Mouse (Mus musculus): Measurements from ENCODE around the gene Rftn1. TPM values are rescaled to one million over a fixed set of nuclear protein-coding genes. Genes with fewer than 3 reads are reported as not detected.

Gene Rftn1
- total and polyA plus RNA-seq, 3 experiments = 41.5 to 50.5 (median 49.4) TPM

DNA sequence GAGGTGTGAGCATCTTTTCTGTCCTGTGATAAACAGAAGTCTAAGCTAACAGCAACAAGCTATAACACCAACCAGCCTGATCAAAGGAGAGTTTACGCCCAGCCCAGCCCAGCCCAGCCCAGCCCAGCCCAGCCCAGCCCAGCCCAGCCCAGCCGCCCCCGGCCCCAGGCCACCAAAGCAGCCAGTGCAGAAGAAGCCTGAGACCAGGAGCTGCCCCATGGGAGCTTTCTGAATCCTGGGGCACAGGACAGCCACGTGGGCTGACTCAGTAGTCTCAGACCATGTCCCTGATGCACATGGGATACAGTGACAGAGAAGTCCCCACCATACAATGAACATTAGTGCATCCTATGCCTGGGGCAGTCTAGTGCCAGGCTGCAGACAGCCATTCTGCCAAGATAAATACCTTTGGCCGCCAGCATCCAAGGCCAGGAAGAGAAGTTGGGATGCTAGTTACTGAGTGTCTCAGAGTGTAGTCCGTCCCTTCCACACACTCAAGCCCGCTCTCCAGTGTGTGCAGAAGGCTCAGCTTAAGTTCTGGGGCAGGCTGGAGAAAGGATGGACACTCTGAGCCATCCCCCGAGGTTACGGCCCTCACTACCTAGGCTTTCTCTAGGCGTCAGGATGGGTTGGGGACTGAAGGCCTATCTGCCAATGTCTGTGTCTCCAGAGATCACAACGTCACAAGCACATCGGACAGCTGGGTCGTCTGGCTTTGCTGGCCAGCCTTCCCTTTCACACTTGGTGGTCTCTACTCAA is 45.6 kb upstream of the Rftn1 start:
- WGBS = 67% methylated on average over 13 of the region's 13 CpGs

GRCm38 (mm10) chr17:50233956-50234355 is 43.5 kb upstream of the Rftn1 start:
- Histone ChIP-seq H3K4me3 (no peak overlapping the region), H3K79me2 (replicated peaks; ENCODE audit: control insufficient read depth, insufficient read depth, low read length) (no peaks in the 10 kb centered on the region), H3K4me1 (ENCODE audit: control insufficient read depth, insufficient read depth, low read length) (peaks cover 4% of the 10 kb centered on the region), H3K27me3 (ENCODE audit: control insufficient read depth, insufficient read depth, low read length) (no peaks in the 10 kb centered on the region), H3K27ac (no peak overlapping the region), H3K36me3 (ENCODE audit: control insufficient read depth, insufficient read depth, low read length) (no peaks in the 10 kb centered on the region), H3K9ac (ENCODE audit: low read depth, low read length) (no peak overlapping the region)
- DNase-seq = no peak
- intact Hi-C loops (cut with DNase I) = no loop called here
- TF ChIP-seq EP300 (IDR thresholded peaks at IDR 0.05; ENCODE audit: insufficient read depth, low read depth, low read length) (no peak), CTCF (IDR thresholded peaks at IDR 0.05) (no peak), POLR2A (IDR thresholded peaks at IDR 0.05; ENCODE audit: insufficient read depth, low read depth, low read length) (no peak)
- WGBS = 91% methylated on average over 5 of the region's 5 CpGs

More for the DNA sequence above, 45.6 kb upstream of the Rftn1 start:
- no peaks in the 10 kb centered on the region for H3K27me3 ChIP-seq (ENCODE audit: control insufficient read depth, insufficient read depth, low read length)
- H3K4me3 ChIP-seq = no peak overlapping the region
- TF ChIP-seq POLR2A (IDR thresholded peaks at IDR 0.05; ENCODE audit: insufficient read depth, low read depth, low read length) (no peak), EP300 (IDR thresholded peaks at IDR 0.05; ENCODE audit: insufficient read depth, low read depth, low read length) (no peak), CTCF (IDR thresholded peaks at IDR 0.05) (no peak)
- no peaks in the 10 kb centered on the region for H3K79me2 ChIP-seq (replicated peaks; ENCODE audit: control insufficient read depth, insufficient read depth, low read length)
- H3K4me1 ChIP-seq (ENCODE audit: control insufficient read depth, insufficient read depth, low read length) = peaks cover 4% of the 10 kb centered on the region
- DNase-seq = no peak
- no peak overlapping the region for H3K9ac ChIP-seq (ENCODE audit: low read depth, low read length)
- intact Hi-C loops (cut with DNase I) = loop anchor here (2.0 to 5.0 kb wide), 3 partner anchors 41 to 184 kb away; no protein-coding TSS in a partner anchor
- H3K27ac ChIP-seq = no peak overlapping the region; the same call in 1 of the 2 replicates
- no peaks in the 10 kb centered on the region for H3K36me3 ChIP-seq (ENCODE audit: control insufficient read depth, insufficient read depth, low read length)

DNA sequence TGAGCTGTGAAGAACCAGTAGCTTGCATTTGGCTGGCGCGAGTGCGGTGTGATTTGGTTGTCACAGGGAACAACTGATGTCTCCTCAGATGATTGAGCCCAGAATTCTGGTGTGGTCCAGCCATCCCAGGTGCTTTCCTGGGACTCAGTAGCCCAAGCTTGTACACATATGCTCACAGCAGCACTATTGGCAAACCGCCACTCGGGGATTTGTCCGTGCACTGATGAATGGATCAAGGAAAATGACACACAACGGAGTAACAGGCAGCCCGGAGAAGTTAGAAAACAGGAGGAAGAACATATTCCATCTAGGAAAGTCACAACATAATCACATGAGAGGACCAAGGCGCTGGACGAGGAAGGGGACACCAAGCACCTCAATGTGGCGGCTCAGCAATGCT is 42.3 kb upstream of the Rftn1 start:
- Histone ChIP-seq H3K9ac (ENCODE audit: low read depth, low read length) (no peak overlapping the region), H3K27ac (no peak overlapping the region), H3K79me2 (replicated peaks; ENCODE audit: control insufficient read depth, insufficient read depth, low read length) (no peaks in the 10 kb centered on the region), H3K36me3 (ENCODE audit: control insufficient read depth, insufficient read depth, low read length) (no peaks in the 10 kb centered on the region), H3K27me3 (ENCODE audit: control insufficient read depth, insufficient read depth, low read length) (no peaks in the 10 kb centered on the region), H3K4me3 (no peak overlapping the region), H3K4me1 (ENCODE audit: control insufficient read depth, insufficient read depth, low read length) (peaks cover 4% of the 10 kb centered on the region)
- no peak for TF ChIP-seq EP300 (IDR thresholded peaks at IDR 0.05; ENCODE audit: insufficient read depth, low read depth, low read length)
- no peak for TF ChIP-seq CTCF (IDR thresholded peaks at IDR 0.05)
- no peak for TF ChIP-seq POLR2A (IDR thresholded peaks at IDR 0.05; ENCODE audit: insufficient read depth, low read depth, low read length)
- DNase-seq = no peak
- WGBS = 93% methylated on average over 11 of the region's 11 CpGs
- intact Hi-C loops (cut with DNase I) = no loop called here

GRCm38 (mm10) chr17:50231206-50231605 is 40.7 kb upstream of the Rftn1 start:
- TF ChIP-seq CTCF (IDR thresholded peaks at IDR 0.05) = no peak
- TF ChIP-seq EP300 (IDR thresholded peaks at IDR 0.05; ENCODE audit: insufficient read depth, low read depth, low read length) = no peak
- no peak for TF ChIP-seq POLR2A (IDR thresholded peaks at IDR 0.05; ENCODE audit: insufficient read depth, low read depth, low read length)
- H3K79me2 ChIP-seq (replicated peaks; ENCODE audit: control insufficient read depth, insufficient read depth, low read length) = no peaks in the 10 kb centered on the region
- H3K4me3 ChIP-seq = no peak overlapping the region
- H3K27me3 ChIP-seq (ENCODE audit: control insufficient read depth, insufficient read depth, low read length) = no peaks in the 10 kb centered on the region
- 91% methylated on average over 8 of the region's 8 CpGs for WGBS
- DNase-seq = no peak
- no peak overlapping the region for H3K27ac ChIP-seq
- peaks cover 1% of the 10 kb centered on the region for H3K4me1 ChIP-seq (ENCODE audit: control insufficient read depth, insufficient read depth, low read length)
- H3K9ac ChIP-seq (ENCODE audit: low read depth, low read length) = no peak overlapping the region
- H3K36me3 ChIP-seq (ENCODE audit: control insufficient read depth, insufficient read depth, low read length) = no peaks in the 10 kb centered on the region
- intact Hi-C loops (cut with DNase I) = no loop called here

DNA sequence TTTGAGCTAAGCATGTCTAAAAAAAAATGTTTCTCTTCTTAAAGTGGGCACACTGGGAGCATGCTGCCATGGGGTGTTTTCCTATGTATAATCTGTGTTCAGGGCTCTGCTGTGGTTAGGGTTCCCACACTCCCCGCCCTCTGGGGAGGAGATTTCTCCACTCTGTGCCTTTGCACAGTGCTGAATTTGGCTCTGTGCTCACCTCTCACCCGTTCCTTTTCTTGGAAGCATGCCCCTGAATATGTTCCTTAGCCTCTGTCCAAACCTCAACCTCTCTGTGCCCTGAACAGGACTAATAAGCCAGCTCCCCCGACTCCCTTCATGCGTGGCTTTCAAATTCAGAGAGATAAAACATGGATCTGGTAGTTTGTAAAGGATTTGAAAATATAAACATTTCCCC is 39.1 kb upstream of the Rftn1 start:
- H3K4me1 ChIP-seq (ENCODE audit: control insufficient read depth, insufficient read depth, low read length) = peaks cover 3% of the 10 kb centered on the region
- intact Hi-C loops (cut with DNase I) = no loop called here
- H3K79me2 ChIP-seq (replicated peaks; ENCODE audit: control insufficient read depth, insufficient read depth, low read length) = no peaks in the 10 kb centered on the region
- H3K36me3 ChIP-seq (ENCODE audit: control insufficient read depth, insufficient read depth, low read length) = no peaks in the 10 kb centered on the region
- H3K4me3 ChIP-seq = no peak overlapping the region
- DNase-seq = no peak
- 53% methylated on average over 4 of the region's 4 CpGs for WGBS
- TF ChIP-seq EP300 (IDR thresholded peaks at IDR 0.05; ENCODE audit: insufficient read depth, low read depth, low read length) (no peak), POLR2A (IDR thresholded peaks at IDR 0.05; ENCODE audit: insufficient read depth, low read depth, low read length) (no peak)
- no peaks in the 10 kb centered on the region for H3K27me3 ChIP-seq (ENCODE audit: control insufficient read depth, insufficient read depth, low read length)
- no peak overlapping the region for H3K9ac ChIP-seq (ENCODE audit: low read depth, low read length)
- no peak overlapping the region for H3K27ac ChIP-seq

GRCm38 (mm10) chr17:50227366-50227765 is 36.9 kb upstream of the Rftn1 start:
- peaks cover 4% of the 10 kb centered on the region for H3K4me1 ChIP-seq (ENCODE audit: control insufficient read depth, insufficient read depth, low read length)
- 84% methylated on average over 7 of the region's 7 CpGs for WGBS
- H3K79me2 ChIP-seq (replicated peaks; ENCODE audit: control insufficient read depth, insufficient read depth, low read length) = no peaks in the 10 kb centered on the region
- TF ChIP-seq CTCF (IDR thresholded peaks at IDR 0.05) (no peak), EP300 (IDR thresholded peaks at IDR 0.05; ENCODE audit: insufficient read depth, low read depth, low read length) (no peak), POLR2A (IDR thresholded peaks at IDR 0.05; ENCODE audit: insufficient read depth, low read depth, low read length) (no peak)
- no peak overlapping the region for H3K4me3 ChIP-seq
- H3K27me3 ChIP-seq (ENCODE audit: control insufficient read depth, insufficient read depth, low read length) = no peaks in the 10 kb centered on the region
- H3K36me3 ChIP-seq (ENCODE audit: control insufficient read depth, insufficient read depth, low read length) = no peaks in the 10 kb centered on the region
- DNase-seq = no peak
- no peak overlapping the region for H3K27ac ChIP-seq
- H3K9ac ChIP-seq (ENCODE audit: low read depth, low read length) = no peak overlapping the region
- intact Hi-C loops (cut with DNase I) = no loop called here
